Mouse (Mus musculus) embryonic facial prominence, embryonic 14.5 days (tissue): ENCODE results near the gene L3mbtl4. TPM values are rescaled to one million over a fixed set of nuclear protein-coding genes. Genes with fewer than 3 reads are reported as not detected.
A peak's percentile ranks its signal among the peaks of the same experiment; 100 is the strongest.

Source experiments
- ATAC-seq: fragments of 200-750 bp; cut with Nextera tagmentation; 2 replicates; pipeline ENCODE4 v1.8.0; 2017; ENCODE audit warnings: low read depth, moderate number of reproducible peaks, moderate TSS enrichment
- DNase-seq: peaks from one replicate; pipeline ENCODE4 v3.0.0-alpha.2; 2015; ENCODE audit warnings: low spot score
- H3K27ac ChIP-seq: fragments of 300-500 bp; sonication (generic); replicated peaks from 2 replicates; pipeline ENCODE4 v1.5.1; 2014; ENCODE audit warnings: low read depth, mild to moderate bottlenecking, low read length, moderate library complexity
- H3K27me3 ChIP-seq: fragments of 300-500 bp; sonication (generic); replicated peaks from 2 replicates; pipeline ENCODE4 v1.6.1; 2014; ENCODE audit warnings: low read length; ENCODE audit not compliant: control insufficient read depth, insufficient read depth
- H3K36me3 ChIP-seq: fragments of 300-500 bp; sonication (generic); 2 replicates; pipeline ENCODE4 v1.6.1; 2014; ENCODE audit warnings: low read length, mixed read lengths; ENCODE audit not compliant: control insufficient read depth, insufficient read depth
- H3K4me1 ChIP-seq: fragments of 300-500 bp; sonication (generic); 2 replicates; pipeline ENCODE4 v1.6.1; 2014; ENCODE audit warnings: antibody characterized with exemption, low read length; ENCODE audit not compliant: control insufficient read depth, insufficient read depth
- H3K4me2 ChIP-seq: fragments of 300-500 bp; sonication (generic); 2 replicates; pipeline ENCODE4 v1.6.1; 2014; ENCODE audit warnings: low read depth, mild to moderate bottlenecking, low read length, moderate library complexity, mixed read lengths
- H3K4me3 ChIP-seq: fragments of 300-500 bp; sonication (generic); 2 replicates; pipeline ENCODE4 v1.5.1; 2014; ENCODE audit warnings: low read depth, mild to moderate bottlenecking, low read length
- H3K9ac ChIP-seq: fragments of 300-500 bp; sonication (generic); 2 replicates; pipeline ENCODE4 v1.6.1; 2014; ENCODE audit warnings: low read depth, mild to moderate bottlenecking, low read length, moderate library complexity, mixed read lengths
- H3K9me3 ChIP-seq: fragments of 300-500 bp; sonication (generic); 2 replicates; pipeline ENCODE4 v1.6.1; 2016; ENCODE audit warnings: low read length; ENCODE audit not compliant: control insufficient read depth
- WGBS: fragments of 180-500 bp; shearing (Covaris S2); extraction: QIAGEN DNeasy Blood & Tissue Kit; methylation state at CpG from one replicate; pipeline ENCODE4 v1.1.7; 2014; 5-methylcytosine and 5-hydroxymethylcytosine counted together
- polyA plus RNA-seq: library from polyadenylated mRNA; unstranded; fragments of >200 nt; fragmentation: Nextera tagmentation; extraction: Ambion mirVana; gene quantifications from 2 replicates; pipeline ENCODE4 v1.2.1, GENCODE M21; 2014

L3mbtl4 gene
- polyA plus RNA-seq, 1 experiment from 2014 or later, result 0.22 TPM

DNA sequence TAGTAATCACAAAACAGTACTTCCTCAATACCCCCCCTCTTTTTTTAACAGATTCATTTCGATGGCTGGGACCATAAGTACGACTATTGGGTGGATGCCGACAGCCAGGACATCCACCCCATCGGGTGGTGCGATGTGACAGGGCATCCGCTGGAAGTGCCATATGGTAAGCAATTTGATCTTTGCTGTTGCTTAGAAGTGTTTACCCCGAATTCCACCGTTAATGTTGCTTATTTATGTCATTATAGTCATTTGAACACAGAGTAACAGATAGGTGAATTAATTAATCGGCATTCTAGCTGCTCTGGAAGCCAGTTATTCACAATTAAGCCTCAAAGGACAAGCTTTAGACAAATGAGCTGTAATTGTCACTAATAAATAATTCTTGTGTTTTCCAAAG lies 286.1 kb downstream of the L3mbtl4 start:
- no peaks in the 10 kb centered on the region for H3K27me3 ChIP-seq

DNA sequence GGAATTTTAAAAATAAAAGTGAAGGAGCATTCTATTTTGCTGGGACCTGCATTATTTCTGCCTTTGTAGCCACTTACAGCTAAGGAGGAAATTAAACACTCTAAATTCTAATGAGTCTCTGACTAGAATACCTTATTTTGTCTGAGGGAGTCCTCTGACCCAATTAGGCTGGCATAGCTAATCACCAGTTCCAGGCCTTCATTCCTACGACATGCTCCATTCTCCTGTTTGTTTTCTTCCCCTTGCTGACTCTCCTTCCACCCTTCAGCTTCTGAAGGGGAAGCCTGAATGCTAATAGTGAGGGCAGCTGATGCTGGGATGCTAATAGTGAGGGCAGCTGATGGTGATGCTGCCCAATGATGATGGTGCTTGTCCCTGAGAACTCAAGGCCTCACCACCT lies 286.7 kb downstream of the L3mbtl4 start:
- ATAC-seq (no peak), DNase-seq (no peak)
- Histone ChIP-seq H3K4me2 (no peak overlapping the region), H3K4me3 (no peak overlapping the region), H3K27ac (no peak overlapping the region), H3K4me1 (no peaks in the 10 kb centered on the region), H3K36me3 (no peaks in the 10 kb centered on the region), H3K27me3 (no peaks in the 10 kb centered on the region), H3K9me3 (no peaks in the 10 kb centered on the region), H3K9ac (no peak overlapping the region)
- 29% methylated on average over 1 of the region's 1 CpGs for WGBS

More for the DNA sequence above, 286.1 kb downstream of the L3mbtl4 start:
- no peaks in the 10 kb centered on the region for H3K9me3 ChIP-seq
- H3K4me1 ChIP-seq, result no peaks in the 10 kb centered on the region
- H3K27ac ChIP-seq, result no peak overlapping the region
- no peak overlapping the region for H3K4me3 ChIP-seq
- DNase-seq (no peak), ATAC-seq (no peak)
- no peak overlapping the region for H3K9ac ChIP-seq
- WGBS, result 77% methylated on average over 9 of the region's 9 CpGs
- H3K4me2 ChIP-seq, result no peak overlapping the region
- H3K36me3 ChIP-seq, result no peaks in the 10 kb centered on the region

DNA sequence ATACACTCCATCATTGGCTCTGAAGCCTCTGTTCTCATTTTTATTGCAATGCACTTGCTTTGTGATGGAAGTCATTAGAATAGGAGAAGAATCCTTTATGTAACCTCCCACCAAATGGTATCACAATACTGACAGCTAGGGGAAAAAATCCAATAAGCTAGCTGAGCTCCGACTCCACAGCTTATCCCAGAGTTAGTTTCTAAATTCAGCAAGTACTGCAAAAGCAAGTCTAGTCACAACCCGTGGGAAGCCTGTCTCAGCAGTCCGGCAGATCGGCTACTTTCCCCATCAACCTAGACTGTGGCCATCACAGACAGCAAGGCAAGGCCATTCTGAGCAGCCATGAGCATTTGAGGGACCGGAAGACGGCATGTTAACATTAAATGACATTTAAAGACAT lies 298.2 kb downstream of the L3mbtl4 start:
- no peak for DNase-seq
- WGBS, result 91% methylated on average over 6 of the region's 6 CpGs
- no peaks in the 10 kb centered on the region for H3K9me3 ChIP-seq
- no peaks in the 10 kb centered on the region for H3K36me3 ChIP-seq
- ATAC-seq, result no peak
- no peak overlapping the region for H3K9ac ChIP-seq
- H3K4me3 ChIP-seq, result no peak overlapping the region
- no peaks in the 10 kb centered on the region for H3K27me3 ChIP-seq
- H3K4me2 ChIP-seq, result no peak overlapping the region
- no peaks in the 10 kb centered on the region for H3K4me1 ChIP-seq
- no peak overlapping the region for H3K27ac ChIP-seq

DNA sequence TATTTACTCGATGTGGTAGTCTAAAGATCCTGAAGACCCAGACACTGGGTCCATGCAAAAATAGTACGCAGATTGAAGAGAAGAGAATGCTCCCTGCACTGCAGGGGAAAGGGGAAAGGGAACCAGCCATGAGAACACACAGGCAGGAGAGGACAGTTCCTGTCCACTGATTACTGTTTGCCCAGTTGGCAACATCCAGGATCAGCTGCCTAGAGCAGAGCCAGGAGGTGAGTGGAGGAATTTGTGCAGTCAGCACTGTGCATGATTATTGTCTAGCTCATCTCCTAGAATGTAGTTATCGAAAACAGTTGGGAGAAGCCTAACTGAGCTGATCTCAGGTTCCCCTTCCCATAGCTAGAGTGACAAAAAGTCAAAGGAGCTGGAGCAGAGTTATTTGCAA lies 311.6 kb downstream of the L3mbtl4 start:
- H3K4me1 ChIP-seq, result no peaks in the 10 kb centered on the region
- H3K9me3 ChIP-seq, result no peaks in the 10 kb centered on the region
- WGBS, result 80% methylated on average over 3 of the region's 3 CpGs
- H3K4me3 ChIP-seq, result no peak overlapping the region
- no peaks in the 10 kb centered on the region for H3K27me3 ChIP-seq
- H3K27ac ChIP-seq, result no peak overlapping the region
- H3K4me2 ChIP-seq, result no peak overlapping the region
- no peak overlapping the region for H3K9ac ChIP-seq
- no peak for ATAC-seq
- DNase-seq, result no peak
- no peaks in the 10 kb centered on the region for H3K36me3 ChIP-seq

DNA sequence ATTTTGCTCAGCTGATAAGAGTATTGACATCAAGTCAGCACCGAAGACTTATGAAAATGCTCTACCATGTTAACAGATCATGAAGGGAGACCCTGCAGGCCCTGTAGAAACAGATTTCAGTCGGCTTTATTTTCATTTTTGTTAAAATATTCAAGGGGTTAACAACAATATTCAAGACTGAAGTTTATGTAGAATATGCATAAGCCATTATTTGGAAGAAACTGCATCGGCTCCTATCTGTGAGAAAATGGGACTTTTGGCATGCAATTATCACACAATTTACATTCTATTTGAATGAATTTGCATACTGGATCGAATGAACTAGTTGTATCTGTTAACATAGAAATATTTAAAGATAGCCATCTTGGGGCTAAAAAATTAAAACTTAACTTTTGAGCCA lies 318.0 kb downstream of the L3mbtl4 start:
- no peak for ATAC-seq
- Histone ChIP-seq H3K4me3 (no peak overlapping the region), H3K36me3 (no peaks in the 10 kb centered on the region), H3K9me3 (no peaks in the 10 kb centered on the region), H3K9ac (no peak overlapping the region), H3K27me3 (no peaks in the 10 kb centered on the region), H3K4me2 (no peak overlapping the region), H3K27ac (no peak overlapping the region), H3K4me1 (no peaks in the 10 kb centered on the region)
- WGBS, result 80% methylated on average over 4 of the region's 4 CpGs
- DNase-seq, result no peak

DNA sequence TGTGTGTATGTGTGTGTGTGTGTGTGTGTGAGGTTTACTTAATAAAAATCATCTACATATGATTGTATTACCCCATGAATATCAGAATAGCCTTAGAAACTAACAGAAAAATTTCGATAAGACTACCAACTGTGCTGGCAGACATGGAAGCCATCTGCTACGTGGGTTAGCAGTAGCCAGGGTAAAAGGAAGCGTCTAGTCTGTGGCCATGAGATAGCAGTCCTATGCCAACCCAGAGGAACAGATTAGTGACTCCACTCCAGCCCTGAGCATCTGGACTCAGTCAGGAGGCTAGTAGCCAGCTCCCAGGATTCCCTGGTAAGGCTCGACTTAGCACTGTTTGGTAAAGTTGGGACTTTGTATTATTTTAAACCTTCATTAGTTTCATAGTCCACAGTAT lies 329.1 kb downstream of the L3mbtl4 start:
- Histone ChIP-seq H3K27ac (no peak overlapping the region), H3K4me1 (no peaks in the 10 kb centered on the region), H3K4me2 (no peak overlapping the region), H3K9me3 (no peaks in the 10 kb centered on the region), H3K9ac (no peak overlapping the region), H3K4me3 (no peak overlapping the region), H3K27me3 (no peaks in the 10 kb centered on the region), H3K36me3 (no peaks in the 10 kb centered on the region)
- DNase-seq, result no peak
- whole genome bisulfite sequencing, result 71% methylated on average over 4 of the region's 4 CpGs
- ATAC-seq, result no peak

GRCm38 (mm10) chr17:68607691-68608090 lies 334.1 kb downstream of the L3mbtl4 start:
- DNase-seq, result peak; percentile 85
- H3K4me2 ChIP-seq, result no peak overlapping the region
- H3K9me3 ChIP-seq, result no peaks in the 10 kb centered on the region
- no peak for ATAC-seq
- WGBS, result 39% methylated on average over 6 of the region's 6 CpGs
- no peaks in the 10 kb centered on the region for H3K36me3 ChIP-seq
- no peak overlapping the region for H3K4me3 ChIP-seq
- no peak overlapping the region for H3K27ac ChIP-seq
- no peak overlapping the region for H3K9ac ChIP-seq
- H3K27me3 ChIP-seq, result no peaks in the 10 kb centered on the region
- H3K4me1 ChIP-seq, result no peaks in the 10 kb centered on the region

- Histone ChIP-seq H3K27me3 (no peaks in the 10 kb centered on the region), H3K4me1 (no peaks in the 10 kb centered on the region), H3K4me3 (no peak overlapping the region), H3K9ac (no peak overlapping the region), H3K4me2 (no peak overlapping the region), H3K27ac (no peak overlapping the region), H3K9me3 (no peaks in the 10 kb centered on the region), H3K36me3 (no peaks in the 10 kb centered on the region)
- WGBS, result 78% methylated on average over 6 of the region's 6 CpGs
- no peak for ATAC-seq
- DNase-seq, result no peak
These were observed 337.6 kb downstream of the L3mbtl4 start for GRCm38 (mm10) chr17:68611247-68611646.

DNA sequence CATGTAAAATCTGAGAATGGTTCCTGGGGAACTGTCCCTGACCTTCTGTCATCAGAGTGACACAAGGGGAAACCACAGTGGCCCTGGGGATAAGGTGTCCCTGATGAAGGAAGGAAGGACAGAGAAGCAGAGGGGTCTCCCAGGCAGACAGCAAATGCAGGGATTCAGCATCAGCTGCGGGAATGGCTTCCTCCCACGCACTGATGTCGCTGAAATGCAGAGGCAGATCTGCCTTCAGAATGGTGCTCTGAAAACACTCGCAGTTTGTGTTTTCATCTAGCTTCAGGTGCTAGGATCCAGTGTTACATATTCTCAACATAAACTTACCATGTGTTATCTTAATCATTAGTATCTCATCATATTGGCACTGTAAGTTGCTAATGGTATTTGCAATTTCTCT lies 351.7 kb downstream of the L3mbtl4 start:
- Histone ChIP-seq H3K4me2 (no peak overlapping the region), H3K9me3 (no peaks in the 10 kb centered on the region), H3K27me3 (no peaks in the 10 kb centered on the region), H3K36me3 (no peaks in the 10 kb centered on the region), H3K27ac (no peak overlapping the region), H3K4me1 (peaks cover 4% of the 10 kb centered on the region; the same call in 1 of the 2 replicates), H3K4me3 (no peak overlapping the region), H3K9ac (no peak overlapping the region)
- ATAC-seq (no peak), DNase-seq (no peak)
- WGBS, result 77% methylated on average over 4 of the region's 4 CpGs
